Mouse (Mus musculus) erythroblast, adult 5-6 weeks (primary cell): ENCODE measurements around the gene Sfn. TPM values are rescaled to one million over a fixed set of nuclear protein-coding genes. Genes with fewer than 3 reads are reported as not detected.
A peak's percentile ranks its signal among the peaks of the same experiment; 100 is the strongest.

ENCODE experiments used
- ATAC-seq: replicated peaks from 2 replicates; pipeline ENCODE4 v1.8.0; 2016; ENCODE audit warnings: moderate number of reproducible peaks, mild to moderate bottlenecking, moderate TSS enrichment, inconsistent platforms; ENCODE audit not compliant: poor library complexity, low FRiP score, severe bottlenecking
- total RNA-seq, 2 experiments: library from RNA; stranded (forward) in 1 of 2; stranded (reverse) in 1 of 2; fragments of 150-400 nt in 1 of 2; fragments of 200-764, 138-1000 nt in 1 of 2; gene quantifications; 2 replicates each; pipeline versions ENCODE4 v1.2.3 to v1.2.4; 2015 to 2017; ENCODE audit warnings: low replicate concordance in 2 of 2

Sfn gene
- total RNA-seq, 2 experiments from 2014 or later = 1.5 TPM; not detected in 1

DNA sequence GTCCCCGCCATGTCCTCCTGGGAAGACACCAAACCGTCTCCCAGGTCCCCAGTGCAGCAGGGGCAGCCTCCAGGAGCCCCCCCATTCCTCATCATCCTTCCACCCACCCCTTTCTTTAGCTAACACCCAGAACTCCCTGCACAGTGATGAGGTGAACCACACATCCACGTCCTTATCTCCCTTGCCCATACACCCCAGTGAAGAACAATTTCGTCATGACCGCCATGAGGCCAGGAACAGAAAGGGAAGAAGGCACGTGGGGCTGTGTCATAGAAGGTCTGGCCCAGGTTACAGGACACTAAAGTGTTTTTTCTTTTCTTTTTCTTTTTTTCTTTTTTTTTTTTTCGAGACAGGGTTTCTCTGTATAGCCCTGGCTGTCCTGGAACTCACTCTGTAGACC is 22.9 kb upstream of the Sfn start:
- ATAC-seq = peak; percentile 61

DNA sequence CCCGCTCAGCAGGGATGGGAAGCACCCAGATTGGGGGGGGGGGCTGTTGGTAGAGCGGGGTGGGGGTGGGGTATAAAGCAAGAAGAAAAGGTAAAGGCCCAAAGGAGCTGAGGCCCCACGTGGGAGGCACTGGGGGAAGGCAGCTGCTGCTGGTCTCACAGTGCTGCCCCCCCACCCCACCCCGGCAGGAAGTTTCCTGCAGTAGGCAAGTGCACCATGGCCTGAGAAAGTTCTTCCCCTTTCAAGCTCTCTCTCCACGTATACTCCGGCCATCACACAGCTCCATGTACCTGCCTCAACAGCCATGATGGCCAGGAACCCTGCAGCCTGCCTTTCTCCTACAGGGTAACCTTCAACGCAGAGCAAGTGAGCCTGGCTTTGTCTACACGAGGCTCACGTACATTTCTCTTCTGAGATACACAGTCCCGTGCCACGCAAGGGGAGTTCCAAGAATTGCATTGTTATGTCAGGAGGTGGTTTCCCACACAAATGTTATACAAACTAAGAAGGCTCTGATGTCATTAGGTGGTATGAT is 20.3 kb upstream of the Sfn start:
- no peak for ATAC-seq

DNA sequence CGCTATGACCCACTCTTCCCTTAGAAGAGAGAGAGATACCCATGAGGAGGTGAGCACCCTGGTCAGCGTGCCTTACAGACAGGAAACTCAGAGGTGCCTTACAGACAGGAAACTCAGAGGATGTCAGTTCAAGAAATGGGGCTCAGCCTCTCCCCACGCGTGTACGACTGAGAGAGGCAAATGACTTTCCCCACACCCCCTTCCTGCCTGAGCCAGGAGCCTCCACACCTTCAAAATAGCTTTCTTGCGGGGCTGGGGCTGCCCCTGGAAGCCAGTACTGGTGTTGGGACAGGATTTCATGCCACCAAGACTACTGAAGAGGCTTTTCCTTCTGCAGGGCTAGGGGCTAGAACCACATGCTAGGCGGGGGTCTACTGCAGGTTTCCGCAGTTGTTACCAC is 18.7 kb upstream of the Sfn start:
- ATAC-seq = no peak

DNA sequence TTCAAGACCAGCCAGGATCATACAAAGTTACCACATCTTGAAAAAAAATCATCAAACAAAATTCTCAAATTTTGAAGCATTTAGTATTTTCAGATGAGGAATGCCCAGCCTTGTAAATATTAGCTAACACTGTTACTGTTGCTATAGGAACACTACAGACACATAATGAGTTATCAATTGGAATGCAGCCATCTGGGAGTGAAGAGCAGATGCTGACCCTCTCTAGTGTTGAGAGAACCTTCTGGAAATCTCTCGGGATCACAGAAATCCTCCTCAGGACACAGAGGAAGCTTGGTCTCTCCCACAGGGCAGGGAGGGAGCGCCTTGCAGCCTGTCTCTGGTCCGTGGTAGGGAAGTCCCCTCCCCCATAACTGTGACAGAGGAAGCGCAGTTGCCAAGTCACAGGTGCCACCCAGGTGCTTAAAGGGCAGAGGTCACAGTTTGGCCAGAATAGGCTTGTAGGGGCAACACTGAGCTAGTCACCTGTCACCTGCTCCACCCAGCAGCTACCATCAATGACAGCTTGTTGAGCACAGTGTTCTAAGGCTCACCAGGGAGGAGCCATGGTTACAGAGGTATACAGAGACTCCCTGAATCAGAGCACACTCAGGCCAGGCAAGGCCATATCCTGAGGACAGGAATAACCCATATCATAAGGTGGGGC is 17.6 kb upstream of the Sfn start:
- no peak for ATAC-seq

DNA sequence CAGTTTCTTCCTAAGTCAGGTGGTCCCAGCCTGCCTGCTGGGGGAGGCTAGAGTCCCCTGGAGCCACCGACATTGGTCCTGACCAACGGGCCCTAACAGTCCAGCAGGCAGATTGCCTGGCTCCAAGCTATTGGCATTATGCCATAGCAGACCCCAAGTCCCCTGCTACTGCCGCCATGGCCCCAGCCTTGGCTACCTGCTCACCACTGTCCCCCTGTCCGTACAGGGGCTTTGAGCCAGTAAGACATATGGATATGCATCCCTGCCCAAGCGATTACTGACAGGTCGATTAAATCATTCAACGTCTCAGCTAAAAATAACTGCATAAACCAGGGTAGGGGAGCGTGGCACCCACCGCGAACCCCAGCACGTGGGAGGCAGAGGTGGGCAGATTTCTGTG is 16.0 kb upstream of the Sfn start:
- no peak for ATAC-seq

DNA sequence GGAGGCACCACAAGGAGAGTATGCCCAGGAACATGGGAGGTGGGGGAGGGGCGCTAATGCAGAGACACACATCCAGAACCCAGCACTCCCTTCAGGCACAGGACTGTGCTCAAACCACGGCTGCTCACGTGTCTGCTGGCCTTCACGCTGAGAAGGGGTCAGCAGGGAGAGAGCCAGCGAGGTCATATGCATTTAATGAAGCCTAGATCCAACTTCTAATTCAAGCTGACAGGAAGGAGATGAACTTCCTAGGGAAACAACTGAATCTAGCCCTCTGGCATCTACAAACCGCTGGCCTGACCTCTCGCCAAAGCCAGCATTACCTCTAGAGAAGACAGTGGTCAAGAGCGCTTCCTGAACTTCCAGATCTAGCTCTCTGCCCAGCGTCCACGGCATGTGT is 13.4 kb upstream of the Sfn start:
- ATAC-seq = no peak

DNA sequence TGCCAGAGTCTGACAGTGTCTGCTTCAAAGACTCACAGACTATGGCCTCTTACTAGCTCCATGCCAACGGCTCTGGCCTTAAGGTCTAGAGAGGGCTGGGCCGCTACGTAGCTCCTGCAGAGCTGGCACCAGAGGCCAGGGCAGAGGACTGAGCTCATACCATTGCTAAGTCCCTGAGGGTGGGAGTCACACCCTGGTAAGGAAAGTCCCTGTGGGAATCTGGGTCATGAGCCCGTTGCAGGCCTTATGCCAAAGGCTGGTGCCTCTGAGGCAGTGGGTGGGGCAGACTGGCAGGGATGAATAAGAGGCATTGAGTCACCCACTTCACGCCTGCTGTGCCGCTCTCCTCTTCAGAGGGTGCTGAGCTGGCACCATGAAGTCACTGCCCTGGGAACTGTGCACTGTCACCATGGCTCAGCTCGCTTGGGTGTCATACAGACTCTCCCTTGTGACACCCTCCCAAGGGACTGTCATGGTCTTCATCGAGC is 12.3 kb upstream of the Sfn start:
- ATAC-seq = no peak

DNA sequence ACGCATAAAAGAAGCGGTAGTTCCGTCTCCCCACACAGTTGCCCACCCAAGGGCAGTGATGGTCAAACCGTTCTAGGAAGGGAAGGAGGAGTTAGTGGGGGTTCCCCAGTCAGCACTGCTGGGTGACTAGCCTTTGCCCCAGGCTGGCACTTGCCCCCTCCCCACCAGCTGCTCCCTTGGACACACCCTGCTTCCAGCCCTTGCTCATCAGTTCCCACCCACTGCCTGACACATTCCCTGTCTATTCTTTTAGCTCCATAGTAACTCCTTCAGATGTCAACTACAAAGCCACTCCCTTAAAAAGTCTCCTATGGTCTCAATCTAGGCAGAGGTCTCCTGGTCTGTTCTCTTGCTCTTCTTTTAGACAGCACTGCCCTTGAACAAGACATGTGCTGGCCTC is 11.9 kb upstream of the Sfn start:
- no peak for ATAC-seq

DNA sequence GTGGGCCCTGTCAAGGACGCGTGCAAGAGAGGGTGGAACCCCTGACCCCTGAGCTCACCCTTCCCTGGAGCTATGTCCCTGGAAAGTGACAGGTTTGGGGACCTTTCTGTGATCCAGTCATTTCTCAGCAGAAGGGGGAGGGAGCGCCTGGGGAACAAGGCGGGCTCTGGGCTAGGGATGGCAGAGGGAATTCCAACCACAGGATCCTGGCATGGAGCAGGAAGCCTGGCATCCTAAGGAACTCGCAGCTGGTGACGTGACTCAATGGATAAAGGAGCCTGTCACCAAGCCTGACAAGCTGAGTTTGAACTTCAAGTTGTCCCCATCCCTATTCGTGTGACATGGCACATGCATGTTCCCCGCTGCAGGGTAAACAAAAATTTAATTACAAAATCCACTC is 11.1 kb upstream of the Sfn start:
- ATAC-seq = no peak

DNA sequence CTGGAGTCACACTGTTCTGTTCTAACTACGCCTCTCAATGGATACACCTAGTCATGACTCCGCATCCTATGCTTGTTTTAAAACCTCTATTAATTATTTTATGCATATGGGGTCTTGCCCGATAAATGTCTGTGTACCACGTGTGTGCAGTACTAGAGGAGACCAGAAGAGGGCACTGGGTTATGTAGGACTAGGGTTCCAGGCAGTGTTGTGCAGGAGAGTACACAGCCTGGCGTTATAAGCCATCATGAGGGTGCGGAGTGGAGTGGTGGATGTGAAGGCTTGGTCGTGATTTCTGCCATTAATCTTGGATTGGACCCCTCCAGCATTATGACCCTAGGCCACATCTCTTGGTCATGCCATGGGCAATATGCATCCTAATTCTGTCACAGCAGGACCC is 10.4 kb upstream of the Sfn start:
- ATAC-seq = no peak

DNA sequence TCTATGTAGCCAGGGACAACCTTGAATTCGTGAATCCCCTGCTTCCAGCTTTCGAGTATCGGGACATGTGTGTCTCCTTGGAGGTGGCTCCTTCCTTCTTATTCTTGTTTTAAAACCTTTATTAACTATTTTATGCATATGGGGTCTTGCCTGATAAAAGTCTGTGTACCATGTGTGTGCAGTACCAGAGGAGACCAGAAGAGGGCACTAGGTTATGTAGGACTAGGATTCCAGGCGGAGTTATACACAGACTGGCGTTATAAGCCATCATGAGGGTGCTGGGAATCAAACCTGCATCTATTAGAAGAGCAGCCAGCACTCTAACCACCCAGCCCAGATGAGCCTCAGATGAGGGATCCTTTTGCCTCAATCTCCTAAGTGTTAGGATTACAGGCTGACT is 9.8 kb upstream of the Sfn start:
- ATAC-seq = no peak

DNA sequence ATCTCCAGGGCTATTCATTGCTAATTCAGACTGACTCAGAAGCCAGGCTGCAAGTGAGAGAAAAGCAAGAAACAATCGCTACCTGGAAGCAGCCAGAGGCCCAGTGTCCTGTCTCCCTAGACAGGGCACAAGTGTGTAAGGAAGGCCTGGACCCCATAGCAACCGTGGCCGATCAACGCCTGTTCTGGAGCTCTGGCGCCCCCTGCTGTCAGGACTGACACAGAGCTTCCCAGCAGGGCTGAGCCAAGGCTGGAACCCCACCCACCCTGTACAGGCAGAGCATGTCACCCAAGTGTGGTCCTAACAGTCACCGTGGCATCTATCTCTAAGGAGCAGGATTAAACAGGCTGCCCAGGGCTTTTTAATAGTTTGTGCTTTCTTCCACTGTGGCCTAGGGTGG is 7.8 kb upstream of the Sfn start:
- peak; percentile 79 for ATAC-seq

DNA sequence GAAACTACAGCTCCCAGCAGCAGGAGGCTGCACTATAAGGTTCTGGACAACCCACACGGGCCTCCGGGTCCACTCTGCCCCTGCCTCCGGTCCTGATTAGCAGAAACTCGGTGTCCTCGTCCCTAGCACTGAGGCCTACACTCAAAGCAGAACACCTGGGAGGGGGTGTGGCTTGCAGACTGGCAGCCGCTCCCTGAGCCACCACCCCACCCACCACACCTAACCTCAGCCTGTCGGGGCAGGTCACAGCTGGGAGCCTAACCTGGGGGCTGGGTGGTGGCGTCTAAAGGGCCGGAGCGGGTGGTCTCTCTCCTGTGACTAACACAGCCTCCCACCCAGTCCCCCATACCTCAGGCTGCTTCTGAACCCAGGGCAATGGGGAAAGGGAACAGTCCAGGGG is 5.3 kb upstream of the Sfn start:
- ATAC-seq = no peak

DNA sequence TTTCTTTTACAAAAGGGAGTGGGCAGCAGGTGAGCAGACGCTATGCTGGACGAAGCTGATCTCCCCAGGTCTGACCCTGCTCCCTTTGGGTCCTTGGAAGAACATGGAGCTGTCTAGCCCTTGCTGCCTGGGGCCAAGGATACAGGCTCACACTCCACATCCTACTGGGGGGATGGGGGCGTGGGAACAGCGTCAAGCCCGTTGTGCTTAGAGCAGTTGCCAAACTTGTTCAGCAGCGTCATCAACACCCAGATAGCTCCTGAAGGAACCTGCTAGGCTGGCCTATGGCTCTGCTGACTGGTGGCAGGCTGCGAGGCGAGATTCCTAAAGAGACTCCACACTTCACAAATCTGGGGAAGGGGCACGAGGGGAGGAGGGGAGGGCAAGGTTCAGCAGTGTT is 3.4 kb upstream of the Sfn start:
- no peak for ATAC-seq

DNA sequence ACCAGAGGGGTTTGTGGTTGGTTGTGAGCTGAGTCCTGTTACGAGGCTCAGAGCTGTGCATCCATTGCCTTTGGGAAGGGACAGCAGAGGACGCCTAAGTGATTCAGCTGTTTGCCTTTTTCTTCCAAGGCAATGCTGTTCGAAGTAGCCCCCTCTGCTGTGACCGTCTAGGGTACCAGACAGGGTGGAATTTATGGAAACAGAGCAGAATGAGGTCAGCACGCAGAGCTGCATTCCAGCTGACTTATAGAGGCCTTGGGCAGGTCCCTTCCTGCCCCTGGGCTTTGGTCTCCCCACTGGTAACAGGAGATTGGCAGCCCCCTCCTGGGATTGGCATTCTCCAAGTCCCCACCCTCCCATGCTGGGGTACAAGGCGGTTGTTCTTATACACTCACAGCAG is 2.9 kb upstream of the Sfn start:
- ATAC-seq = no peak

DNA sequence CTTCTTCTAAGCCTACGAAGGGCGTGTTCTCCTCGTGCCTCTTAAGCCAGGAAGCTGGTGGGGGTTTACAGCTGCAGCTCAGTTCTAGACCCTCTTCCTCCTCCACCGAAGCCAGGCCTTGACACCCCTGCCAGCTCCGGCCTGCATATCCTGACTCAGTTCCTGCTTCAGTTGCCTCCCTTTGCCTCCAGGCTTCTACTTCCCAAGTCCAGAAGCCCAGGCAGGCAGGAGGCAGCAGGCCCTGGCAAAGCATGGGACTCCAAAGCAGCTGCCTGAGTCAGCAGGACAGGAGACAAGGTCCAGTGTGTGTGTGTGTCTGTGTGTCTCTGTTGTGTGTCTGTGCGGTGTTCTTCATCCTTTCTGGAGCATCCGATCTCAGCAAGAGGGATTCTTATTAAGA is 2.2 kb upstream of the Sfn start:
- ATAC-seq = no peak

DNA sequence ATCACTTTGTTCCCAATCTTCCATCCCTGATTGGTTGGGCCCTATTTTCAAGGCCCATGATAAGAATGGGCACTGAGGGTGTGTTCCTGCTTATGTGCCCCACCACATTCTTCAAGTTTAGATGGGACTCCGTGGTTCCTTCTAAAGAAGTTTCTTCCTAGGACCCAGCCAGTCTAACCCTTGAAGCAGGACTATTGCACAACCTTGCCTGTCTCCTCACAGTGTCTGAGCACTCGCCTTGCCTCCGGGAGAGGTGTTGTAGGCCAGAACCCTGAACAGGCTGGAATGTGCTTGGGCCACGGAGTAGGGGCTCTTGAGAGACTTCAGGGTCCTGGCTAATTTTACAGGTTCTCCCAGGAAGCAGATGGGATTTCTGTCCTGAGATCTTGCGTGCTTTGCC is 1.1 kb upstream of the Sfn start:
- no peak for ATAC-seq

DNA sequence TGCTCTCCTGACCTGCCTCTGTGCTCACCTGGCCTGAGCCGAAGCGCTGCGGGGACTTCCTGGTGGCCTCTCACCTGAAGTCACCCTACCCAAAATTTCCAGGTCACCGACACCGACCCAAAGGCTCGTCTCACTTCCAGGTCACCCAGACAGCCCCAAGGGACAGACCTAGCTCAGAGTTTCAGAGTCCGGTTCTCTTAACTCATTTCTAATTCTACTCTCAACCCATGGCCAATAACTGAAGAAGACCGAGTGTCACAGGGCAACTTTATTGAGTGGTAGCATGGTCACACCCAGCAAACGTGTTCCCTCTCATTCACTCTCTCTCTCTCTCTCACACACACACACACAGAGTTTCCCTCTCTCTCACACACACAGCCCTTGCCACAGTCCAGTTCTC is 1.7 kb downstream of the Sfn start:
- no peak for ATAC-seq

DNA sequence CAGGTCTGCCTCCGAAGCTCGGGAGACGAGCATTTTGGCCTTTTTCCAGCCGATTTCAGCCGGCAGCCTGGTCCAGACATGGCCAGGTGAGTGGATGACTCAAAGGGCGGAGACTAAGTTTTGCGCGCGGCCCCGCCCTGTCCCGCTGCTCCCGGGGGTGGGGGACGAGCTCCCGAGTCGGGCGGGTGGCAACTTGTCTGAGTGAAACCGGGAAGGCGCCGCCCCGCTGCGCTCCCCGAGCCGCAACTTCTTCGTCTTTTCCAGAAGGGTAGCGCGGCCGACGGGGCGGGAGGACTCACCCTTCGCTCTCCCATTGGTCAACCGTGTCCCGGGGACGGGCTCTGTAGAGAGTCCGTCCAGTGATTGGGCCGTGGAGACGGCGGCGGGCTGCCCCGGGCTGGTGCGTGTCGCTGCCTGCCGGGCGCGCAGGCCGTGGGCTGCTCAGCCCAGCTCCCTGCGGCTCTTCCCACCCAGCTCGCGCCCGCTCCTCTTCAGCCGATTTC is 2.3 kb downstream of the Sfn start:
- peak; percentile 91 for ATAC-seq

DNA sequence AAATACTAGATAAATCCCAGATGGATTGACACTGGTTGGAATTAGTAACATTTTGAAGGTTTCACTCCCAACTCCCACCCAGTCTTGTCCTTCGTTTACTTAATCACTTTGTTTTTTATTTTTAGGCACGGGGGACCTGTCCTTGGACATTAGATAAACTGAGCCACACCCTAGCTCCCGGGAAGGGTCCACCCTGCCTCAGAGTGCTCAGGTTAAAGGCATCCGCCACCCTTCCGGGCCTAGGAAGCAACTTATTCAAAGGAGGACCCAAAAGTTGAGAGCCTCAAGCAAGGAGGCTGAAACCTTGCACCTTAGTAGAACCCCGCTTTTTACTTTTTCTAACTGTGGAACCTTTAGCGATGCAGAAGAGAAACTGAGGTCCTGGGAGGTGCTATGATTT is 2.9 kb downstream of the Sfn start:
- no peak for ATAC-seq

DNA sequence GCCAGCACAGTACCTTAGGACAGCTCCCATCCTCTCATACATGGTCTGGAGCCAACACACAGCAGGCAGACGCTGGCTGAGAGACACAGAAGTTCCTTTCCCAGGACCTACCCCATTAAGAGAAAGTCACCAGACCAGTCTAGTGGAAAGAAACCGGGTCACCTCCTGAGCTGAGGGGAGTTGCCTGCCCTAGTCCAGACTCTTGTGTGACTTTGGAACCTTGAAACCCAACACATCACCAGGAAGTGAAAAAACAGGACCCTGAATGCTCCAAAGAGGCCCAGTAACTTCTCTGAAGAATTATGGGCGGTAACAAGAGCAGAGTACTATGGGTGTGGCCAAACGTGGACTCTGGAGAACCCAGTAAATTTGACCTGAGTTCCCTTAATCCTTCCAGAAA is 3.4 kb downstream of the Sfn start:
- no peak for ATAC-seq

DNA sequence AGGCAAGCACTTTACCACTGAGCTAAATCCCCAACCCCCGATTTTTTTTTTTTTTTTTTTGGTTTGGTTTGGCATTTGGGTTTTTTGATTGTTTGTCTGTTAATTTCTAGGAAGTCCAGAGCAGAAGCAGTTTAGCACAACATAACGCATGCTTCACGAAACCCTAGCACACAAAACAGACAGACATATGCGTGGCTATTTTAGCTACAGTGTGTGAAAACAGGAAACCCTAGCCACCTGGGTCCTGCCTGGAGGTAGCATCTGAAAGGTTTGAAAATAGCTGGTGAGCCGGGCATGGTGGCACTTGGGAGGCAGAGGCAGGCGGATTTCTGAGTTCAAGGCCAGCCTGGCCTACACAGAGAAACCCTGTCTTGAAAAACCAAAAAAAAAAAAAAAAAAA is 5.9 kb downstream of the Sfn start:
- ATAC-seq = no peak
